Mouse (Mus musculus) thymus, postnatal 14 days (tissue): ENCODE data around the gene Mad1l1.

Experiments
- DNase-seq: peaks from one replicate; pipeline ENCODE4 v3.0.0; 2021

Gene Mad1l1

DNA sequence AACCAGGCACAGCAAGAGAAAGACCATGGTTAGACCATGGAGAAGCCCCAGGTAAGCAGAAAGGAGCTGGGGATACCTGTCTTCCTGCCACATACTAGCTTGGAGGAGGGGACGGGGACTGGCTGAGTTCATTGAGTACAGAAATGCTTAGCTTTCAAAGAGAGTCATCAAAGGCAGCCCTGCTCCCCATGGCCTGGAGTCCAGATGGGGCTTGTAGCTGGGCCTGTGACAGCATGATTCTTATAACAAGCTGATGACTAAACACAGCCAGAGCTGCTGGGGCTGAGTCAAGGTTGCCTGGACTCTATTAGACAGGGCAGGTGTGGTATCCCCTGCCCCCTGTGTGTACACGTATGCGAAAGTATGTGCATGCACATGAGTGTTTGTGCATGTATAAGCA is 242.9 kb downstream of the Mad1l1 start:
- DNase-seq, result no peak

DNA sequence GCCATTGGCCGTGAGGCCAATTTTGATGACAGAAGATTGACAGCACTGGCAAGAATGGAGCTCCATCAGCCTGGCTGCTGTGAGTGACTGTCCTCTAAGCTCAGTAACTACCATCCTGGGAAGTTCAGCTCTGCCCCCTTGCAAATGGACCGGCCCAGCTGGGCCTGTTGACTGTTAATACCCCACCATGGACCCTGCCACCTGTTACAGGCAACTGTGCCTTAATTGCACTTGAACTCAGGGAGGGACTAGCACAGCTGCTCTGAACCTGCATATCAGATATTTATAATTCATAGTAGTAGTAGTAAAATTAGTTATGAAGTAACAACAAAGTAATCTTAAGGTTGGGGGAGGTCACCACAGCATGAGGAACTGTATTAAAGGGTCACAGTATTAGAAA is 244.9 kb downstream of the Mad1l1 start:
- no peak for DNase-seq

DNA sequence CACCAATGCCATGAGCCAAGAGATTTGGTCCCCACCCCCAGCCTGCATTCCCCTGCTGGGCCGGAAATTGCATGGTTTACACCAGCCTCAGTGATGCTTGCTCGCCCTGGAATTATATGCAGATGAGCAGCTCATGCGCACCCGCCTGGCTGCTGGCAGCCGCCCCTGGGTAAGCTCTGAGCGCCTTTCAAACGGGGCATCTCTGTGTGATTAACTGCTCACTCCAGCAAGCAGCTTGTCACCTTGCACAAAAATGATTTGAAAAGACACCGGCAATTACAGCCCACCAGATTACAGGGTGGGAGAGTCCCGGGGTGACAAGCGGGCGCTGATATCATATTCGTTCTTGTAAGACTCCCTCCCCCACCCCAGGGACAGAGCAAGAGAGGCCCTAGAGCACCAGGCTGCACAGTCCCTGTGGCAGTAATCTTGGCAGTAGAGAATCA is 247.7 kb downstream of the Mad1l1 start:
- DNase-seq, result no peak

DNA sequence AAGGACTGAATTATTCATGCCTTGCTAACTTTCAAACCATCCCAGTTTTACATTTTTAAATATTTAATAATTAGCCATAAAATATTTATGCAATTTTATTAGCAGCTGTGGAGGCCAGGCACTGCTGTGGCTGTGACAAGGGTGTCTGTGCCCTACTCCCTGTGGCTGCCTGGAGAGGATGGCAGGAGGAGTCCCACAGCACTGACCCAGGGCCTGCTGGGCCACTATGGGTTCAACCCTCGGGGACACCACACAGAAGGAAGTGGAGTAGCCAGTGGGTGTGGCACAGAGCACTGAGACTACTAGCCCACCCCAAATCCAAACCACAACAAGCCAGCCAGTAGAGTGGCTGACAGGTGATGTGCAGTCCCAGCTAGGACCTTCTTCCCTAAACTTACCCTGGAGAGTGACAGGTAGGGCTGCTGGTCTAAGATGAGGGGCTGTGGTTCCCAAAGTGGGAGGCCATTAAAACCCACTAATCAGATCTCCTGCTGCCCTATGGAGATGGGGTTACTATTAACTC is 248.1 kb downstream of the Mad1l1 start:
- DNase-seq, result no peak

DNA sequence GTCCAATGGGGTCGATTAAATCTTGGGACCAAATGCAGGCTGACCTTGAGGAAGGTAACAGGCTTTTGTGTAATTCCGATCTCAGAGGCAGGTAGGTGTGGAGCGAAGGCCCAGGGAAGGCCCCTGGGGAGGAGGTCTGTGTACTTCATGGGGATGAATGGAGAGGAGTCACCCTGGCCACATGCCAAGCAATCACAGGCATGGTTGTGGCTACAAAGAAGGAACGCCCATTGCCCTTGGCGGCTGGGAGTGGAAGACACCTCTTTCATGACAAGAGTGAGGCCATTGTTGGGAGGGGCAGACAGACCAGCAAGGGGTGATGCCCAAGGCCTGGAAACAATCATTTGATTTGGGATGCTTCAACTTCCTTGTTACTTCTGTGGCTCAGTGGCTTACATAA is 252.8 kb downstream of the Mad1l1 start:
- no peak for DNase-seq

DNA sequence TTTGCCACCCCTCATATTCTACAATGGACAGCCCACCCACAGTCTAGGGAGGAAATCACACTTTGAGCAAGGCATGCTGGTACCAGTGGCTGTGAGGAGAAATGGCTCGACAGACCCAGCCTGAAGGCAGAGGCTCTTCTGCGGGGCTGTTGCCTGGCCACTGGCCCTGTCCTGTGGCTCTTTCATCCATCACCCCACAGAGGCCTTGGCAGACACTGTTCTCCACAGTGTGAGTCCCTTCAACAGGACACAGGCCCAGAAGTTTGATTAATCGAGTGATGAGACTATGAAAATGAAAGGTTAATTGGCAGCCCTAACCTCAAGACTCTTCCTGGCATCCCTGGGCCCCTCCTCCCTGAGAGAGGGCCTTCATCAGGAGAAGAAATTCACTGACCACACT is 253.3 kb downstream of the Mad1l1 start:
- no peak for DNase-seq

DNA sequence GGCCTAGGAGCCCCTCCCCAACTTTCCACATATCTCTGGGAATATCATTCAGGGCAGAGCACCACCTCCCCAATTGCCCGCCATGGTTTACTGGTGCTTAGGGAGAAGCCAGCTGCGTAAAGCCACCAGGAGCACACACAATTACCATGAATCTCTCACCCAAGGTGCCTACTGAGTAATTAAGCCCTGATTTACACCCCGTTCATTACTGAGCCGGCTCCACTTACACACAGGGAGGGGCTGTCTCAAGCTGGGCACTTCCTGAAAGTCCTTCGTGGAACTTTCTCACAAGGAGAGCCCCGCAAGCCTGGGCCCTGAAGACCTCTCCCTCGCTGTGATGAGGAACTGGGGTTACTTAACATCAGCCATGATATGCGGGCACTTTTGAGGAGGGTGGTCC is 254.6 kb downstream of the Mad1l1 start:
- no peak for DNase-seq

DNA sequence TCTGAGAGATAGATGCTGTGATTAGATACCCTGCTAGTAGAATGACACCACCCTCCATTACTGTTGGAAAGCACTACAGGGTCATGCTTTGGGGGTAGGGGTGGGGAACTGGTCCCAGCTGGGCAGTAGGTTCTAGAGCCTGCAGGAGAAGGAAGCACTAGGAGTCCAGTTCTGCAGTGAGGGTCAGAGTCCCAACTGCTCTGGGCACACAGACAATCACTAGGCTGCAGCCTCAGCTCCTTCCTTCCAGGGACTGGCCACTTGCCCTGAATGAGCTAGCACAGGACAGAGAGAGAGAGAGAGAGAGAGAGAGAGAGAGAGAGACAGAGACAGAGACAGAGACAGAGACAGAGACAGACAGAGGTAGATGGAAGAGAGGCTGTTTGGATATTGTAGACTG is 255.1 kb downstream of the Mad1l1 start:
- DNase-seq, result no peak

DNA sequence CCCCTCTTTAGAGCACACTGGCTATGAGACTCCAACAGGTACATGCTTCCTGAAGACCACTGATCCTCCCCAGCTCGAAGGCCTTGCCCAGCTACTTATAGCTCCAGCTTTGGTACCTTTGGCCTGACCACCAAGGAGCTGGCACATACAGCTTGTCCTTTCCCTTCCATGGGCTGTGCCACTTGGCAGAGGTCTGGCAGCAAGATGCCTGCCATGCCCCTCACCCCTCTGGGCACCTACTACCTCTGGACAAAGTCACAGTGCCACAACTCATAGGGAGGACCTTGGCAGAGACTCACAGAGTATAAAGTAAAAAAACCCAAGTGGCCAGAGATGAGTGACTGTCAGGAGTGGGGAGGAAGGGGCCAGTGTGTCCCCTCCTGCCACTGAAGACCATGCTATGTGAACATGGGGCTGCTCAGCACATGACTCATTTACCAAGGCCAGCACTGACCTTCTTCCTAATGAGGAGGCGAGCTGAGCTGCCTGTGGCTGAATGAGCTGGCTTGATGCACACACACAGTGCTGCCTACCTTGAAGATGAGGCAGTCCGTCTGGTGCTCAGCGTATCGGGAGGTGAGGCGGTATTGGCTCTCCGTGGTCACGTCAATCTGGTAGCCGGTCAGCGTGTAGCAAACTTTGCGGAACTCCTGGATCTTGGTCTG is 255.9 kb downstream of the Mad1l1 start:
- DNase-seq, result no peak

DNA sequence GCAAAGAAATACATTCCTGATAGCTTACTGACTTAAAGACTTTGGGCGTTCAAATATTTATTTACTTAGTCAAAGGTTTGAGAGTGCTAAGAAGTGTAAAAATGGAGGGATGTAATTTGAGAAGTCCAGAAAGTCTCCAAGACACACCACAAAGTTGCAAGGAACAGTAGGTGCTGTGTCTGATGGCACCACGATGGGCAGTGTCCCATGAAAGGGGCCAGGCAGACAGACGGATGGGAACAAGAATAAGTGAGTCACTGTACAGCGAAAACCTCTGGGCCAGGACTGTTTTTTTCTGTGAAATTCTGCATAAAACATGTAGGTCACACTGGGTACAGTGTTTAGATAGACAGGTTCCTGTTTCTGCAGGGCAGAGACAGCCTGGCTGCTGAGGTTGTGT is 256.8 kb downstream of the Mad1l1 start:
- DNase-seq, result no peak

DNA sequence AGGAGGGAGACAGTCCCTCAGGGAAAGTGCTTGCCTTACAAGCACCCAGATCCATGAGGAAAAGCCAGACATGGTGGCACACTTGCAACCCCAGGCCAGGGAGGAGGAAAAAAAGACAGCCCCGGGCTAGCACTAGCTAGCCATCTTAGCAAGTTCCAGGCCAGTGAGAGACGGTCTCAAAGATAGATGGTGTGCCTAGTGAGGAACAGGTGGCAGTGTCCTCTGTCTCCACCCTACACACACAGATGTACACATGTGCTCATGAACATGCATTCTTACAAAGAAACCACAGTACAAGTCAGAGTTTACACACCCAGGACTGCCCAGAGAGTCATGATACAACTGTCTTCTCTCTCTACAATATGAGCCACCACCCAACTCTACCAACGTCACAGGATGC is 258.5 kb downstream of the Mad1l1 start:
- no peak for DNase-seq

DNA sequence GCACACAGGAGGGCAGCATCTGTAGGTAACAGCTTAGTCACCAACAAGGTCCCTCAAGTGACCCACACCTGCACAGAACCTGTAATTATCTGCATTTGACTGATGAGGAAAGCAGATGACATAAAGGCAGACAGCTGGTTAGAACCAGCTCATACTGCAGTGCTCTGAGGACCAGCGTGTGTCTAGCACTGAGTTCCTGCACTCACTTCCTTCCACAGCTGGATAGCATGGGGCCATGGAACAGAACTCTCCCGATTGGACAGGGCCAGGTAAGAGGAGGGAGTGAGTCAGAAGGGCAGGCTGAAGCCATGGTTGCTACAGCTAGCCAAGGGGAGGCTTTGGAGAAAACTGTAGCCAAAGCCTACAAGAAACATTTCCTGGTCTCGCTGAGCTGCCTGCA is 259.0 kb downstream of the Mad1l1 start:
- DNase-seq, result no peak

DNA sequence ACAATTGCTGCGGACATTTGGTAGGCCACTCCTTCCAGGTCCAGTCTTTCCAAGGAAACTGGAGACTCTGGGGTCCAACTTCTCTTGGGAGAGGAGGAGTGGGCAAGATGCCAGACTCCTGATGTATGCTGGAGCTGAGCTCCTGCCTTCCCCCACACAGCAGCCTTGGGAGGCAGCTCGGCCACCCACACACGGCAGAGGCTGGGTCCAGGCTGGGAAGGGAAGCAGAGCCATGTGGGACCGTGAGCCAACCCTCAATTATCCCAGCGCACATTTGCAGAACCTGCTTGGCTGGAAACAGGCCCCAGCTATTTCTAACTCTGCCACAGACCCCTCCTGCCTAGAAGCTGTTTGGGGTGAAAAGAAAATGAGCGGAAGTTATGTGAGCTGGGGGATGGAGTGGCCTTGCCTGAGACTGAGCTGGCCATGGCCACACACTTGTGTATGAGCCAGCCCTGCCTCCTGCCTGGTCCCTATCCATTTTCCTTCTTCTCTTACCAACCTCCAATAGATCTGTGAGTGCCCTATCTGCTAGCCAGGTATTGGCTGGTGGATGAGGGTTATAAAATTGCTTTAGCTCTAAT is 260.0 kb downstream of the Mad1l1 start:
- no peak for DNase-seq

DNA sequence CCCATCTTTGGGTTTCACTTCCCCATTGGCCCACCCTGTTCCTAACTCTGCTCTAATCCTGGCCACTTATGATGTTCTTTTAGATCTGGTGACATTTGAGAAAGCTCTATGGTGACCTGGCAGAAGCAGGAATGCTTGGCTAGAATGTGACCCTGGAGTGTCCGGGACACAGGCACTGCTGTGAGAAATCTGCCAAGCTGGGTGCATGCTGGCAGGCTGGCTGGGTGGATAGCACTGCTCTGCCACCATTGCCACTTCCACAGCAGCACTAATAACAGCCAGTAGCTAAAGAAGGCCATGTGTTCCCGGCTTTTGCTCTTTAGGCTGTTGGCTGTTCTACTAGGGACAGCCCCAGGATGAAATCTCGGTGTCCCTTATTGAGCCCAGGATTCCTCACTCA is 265.1 kb downstream of the Mad1l1 start:
- no peak for DNase-seq

DNA sequence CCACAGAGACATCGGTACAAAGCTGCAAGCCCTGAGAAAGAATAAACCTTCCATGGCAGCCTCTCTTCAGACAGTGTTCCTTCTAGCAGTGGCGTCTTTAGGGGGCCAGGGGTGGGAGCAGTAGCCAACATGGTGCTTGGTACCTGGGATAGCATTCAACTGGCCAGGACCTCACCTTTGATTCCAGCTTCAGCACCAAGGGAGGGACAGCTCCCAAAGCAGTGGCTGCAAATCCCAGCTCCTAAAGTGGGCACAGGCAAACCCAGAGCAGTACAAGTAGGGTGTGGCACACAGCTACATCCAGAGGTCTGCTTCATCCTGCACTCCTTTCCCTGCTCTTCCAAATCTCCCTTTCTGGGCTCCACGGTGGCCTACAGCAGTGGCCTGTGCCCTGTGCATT is 265.9 kb downstream of the Mad1l1 start:
- DNase-seq, result no peak

DNA sequence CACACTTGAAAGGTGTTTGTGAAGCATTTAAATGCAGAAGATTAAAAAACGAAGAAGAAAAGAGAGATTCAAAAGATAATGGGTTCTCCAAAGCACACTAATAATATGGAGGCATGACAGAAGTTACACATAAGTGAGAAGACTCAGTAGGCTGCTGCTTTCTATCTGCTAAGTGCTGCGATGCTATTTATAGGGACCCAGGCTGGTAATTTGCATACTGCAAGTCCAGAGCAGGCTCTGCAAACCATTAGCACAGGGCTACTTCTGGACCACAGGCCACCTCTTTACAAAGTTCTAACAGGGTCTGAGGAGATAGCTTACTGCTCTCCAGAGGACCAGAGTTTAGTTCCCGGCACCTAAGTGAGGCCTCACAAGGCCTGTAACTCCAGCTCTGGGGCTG is 267.7 kb downstream of the Mad1l1 start:
- DNase-seq, result no peak

DNA sequence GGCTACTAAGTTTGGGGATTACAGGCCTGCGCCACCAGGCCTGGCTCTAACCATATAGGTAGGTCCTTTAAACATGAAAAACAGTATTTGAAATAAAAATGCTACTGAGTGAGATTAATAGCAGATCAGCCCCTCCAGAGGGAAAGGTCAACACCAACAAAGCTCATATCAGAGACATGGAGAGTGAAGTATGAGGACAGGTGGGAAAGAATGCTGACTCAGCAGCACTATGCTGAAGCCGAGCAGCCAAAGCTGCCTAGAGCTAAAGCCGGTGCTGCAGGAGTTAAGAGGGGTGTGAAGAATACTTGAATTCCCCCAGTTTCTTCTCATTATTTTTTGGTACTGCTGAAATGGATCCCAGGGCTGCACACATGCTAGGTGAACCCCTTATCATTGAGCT is 268.9 kb downstream of the Mad1l1 start:
- no peak for DNase-seq

DNA sequence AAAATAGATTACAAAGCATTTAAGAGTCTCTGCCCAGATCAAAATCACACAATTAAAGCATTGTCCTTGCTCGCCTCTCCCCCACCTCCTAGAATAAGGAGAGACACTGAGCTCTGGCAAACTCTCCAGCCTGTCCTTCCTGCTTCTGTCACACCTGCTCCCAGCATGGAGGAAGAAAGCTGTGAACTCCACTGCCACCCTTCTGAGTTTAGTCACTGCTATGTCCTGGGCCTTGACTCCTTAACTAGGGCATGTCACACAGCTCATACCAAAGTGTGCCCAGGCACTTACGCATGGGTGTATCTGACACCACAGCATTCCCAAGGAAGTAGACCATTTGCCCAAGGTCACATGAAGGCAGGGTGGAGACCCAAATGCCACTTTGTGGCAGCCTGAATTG is 275.9 kb downstream of the Mad1l1 start:
- no peak for DNase-seq

DNA sequence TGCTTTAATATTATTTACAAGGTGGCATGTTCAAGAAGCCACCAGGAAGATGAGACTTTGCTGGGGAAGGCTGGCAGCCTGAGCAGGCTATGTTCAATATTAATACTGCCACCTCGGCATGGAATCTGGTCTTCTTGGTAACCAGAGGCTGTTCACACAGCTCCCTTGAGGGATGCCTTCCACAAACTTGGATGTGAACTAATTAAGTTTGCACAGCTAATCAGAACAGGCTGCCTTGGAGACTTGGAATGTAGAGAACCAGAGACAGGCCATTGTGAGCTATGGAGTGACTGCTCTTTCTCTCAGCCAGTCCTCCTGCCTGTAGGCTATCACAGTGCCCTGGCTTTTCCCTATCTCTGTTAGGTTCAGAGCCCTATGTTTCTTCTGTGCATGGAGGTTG is 278.4 kb downstream of the Mad1l1 start:
- DNase-seq, result no peak

DNA sequence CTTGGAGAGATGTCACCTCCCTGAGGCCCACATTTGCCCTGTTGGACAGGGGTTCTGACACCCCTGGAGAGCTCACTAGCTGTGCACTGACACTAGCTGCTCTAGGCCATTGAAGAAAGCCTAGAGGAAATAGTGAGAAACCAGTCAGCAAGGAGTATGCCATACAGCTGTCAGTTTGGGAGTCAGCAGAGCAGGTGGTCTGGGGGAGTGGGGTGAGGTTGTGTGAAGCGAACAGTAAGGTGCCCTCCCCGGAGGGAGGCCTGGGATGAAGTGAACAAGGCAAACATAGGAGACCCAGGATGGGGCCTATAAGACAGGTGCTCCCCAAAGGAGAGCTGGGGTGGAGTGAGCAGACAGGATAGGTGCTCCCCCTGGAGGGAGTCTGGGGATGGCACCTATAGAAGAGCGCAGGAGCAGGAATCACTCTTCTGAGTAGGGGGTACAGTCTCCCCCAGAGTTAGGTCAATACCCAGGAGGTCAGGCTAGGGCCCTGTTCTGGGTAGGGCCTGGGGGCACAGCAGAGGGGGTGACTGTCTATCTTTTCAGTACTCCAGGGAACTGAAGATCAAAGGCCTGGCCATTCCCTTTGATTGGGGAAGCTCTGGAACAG is 279.2 kb downstream of the Mad1l1 start:
- DNase-seq, result peak; percentile 33

DNA sequence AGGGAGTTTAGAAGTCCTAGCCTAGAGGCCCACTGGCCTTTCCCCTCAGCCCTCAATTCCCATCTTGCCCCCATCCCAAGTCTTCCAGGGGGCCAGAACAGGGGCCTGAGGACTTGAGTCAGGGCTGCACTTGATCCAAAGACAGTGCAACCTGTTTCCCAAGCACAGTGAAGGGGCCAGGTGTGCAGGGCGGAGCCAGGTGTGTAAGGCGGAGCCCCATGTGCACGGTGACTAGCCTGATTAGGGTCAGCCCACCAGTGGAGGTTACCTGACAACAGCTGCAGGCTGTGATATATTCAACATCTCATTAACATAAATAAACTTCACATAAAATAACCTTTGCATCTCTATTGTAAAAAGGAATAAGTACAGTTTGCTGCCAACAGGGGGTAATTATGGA is 280.3 kb downstream of the Mad1l1 start:
- DNase-seq, result no peak

DNA sequence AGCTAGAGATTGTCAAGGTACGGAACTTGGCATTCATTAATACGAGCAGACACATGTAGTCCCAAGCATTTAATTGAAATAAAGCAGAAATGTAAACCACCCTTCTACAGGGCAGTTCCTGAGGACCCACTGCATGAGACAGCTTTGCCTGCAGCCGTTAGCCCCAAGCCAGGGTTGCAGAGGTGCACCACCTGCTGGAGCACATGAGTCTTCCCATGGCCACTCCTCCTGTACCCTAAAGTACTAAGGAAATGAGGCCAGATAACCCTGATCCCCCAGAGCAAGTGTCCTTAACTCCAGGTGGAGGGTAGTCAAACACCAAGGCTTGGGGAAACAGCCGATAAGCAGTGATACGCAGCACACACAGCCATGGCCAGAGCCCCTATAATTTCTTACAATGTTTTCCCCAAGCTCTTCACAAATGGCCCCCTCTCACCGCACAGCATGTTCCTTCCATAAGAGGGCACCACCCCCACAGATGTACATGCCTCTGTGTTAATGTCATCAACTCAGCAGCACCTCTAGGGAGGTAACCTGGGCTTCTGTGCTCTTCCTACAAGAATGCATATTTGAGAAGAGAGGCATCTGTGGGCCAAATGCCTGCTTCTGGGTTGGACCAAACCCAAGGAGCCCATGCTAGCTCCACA is 283.6 kb downstream of the Mad1l1 start:
- peak; percentile 56 for DNase-seq

DNA sequence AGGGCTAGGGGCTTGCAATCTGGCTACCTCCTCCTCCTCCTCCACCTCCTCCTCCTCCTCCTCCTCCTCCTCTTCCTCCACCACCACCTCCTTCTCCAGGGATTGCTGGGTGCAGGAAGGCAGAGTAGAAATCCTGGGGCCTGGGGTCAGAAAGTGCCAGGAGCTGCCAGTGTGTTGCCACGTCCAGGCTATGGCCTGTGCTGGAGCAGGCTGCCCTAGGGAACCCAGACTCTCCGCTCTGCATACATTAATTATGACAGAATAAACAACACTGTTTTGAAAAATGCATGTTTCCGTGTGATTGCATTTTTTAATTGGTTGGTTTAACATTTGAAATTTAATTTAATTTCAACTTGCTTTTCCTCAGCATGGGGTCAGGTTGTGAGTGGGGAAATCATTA is 285.7 kb downstream of the Mad1l1 start:
- DNase-seq, result no peak

DNA sequence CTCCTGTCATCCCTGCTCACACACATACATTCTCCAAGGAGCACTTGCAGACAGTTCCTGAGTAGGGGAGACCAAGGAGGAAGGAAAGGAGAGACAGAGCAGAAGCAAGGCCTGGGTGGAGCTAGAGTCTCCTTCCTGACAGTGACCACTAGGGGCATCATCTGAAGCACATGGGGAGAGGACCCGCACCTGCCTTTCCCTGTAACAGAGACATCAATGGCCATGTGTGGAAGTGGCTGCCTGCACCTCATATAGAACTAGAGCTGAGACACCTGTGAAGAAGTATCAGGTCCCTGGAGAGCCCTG is 286.4 kb downstream of the Mad1l1 start:
- peak; percentile 30 for DNase-seq
